Mouse (Mus musculus) lung, postnatal 0 days (tissue): ENCODE results near the gene Fem1a.

Experiments used
- CTCF ChIP-seq: IDR thresholded peaks from 2 replicates; pipeline ENCODE4 v1.5.1; 2016; ENCODE audit warnings: antibody characterized with exemption, mild to moderate bottlenecking
- EP300 ChIP-seq: IDR thresholded peaks from 2 replicates; pipeline ENCODE4 v1.6.1; 2016; ENCODE audit warnings: antibody characterized with exemption, mild to moderate bottlenecking, control low read depth

DNA sequence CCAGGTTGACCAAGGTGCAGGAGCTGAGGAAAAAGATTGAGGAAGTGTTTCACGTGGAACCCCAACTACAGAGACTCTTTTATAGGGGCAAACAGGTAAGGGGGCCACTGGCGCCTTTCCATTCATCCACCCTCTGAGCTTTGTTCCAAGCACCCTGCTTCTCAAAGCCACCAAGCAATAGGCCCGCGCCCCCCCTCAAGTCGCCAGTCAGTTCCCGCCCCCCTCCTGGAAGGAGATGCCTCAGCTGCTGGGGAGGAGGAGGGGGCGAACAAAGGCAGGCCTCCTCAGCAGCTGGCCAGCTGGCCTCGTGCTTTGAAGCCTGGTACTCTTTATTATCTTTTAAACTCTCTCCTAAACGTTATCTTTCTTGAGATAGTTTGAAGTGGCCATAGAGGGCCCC lies 48.5 kb downstream of the Fem1a start:
- TF ChIP-seq CTCF, result no peak
- TF ChIP-seq EP300, result no peak
